Mouse (Mus musculus) embryonic facial prominence, embryonic 10.5 days (tissue): ENCODE measurements around the gene Kxd1. TPM values are rescaled to one million over a fixed set of nuclear protein-coding genes. Genes with fewer than 3 reads are reported as not detected.
A peak's percentile ranks its signal among the peaks of the same experiment; 100 is the strongest.

Experiments
- DNase-seq: peaks from one replicate; pipeline ENCODE4 v3.0.0-alpha.2; 2017; ENCODE audit warnings: low spot score
- H3K27ac ChIP-seq: fragments of 300-500 bp; sonication (generic); replicated peaks from 2 replicates; pipeline ENCODE4 v1.5.1; 2016; ENCODE audit warnings: mild to moderate bottlenecking
- H3K27me3 ChIP-seq: fragments of 300-500 bp; sonication (generic); replicated peaks from 2 replicates; pipeline ENCODE4 v1.6.1; 2016; ENCODE audit warnings: low read depth, mild to moderate bottlenecking; ENCODE audit not compliant: poor library complexity, severe bottlenecking
- H3K36me3 ChIP-seq: fragments of 300-500 bp; sonication (generic); replicated peaks from 2 replicates; pipeline ENCODE4 v1.6.1; 2016; ENCODE audit warnings: mild to moderate bottlenecking, moderate library complexity
- H3K4me1 ChIP-seq: fragments of 300-500 bp; sonication (generic); 2 replicates; pipeline ENCODE4 v1.6.1; 2016
- H3K4me3 ChIP-seq: fragments of 300-500 bp; sonication (generic); 2 replicates; pipeline ENCODE4 v1.5.1; 2016; ENCODE audit warnings: mild to moderate bottlenecking, moderate library complexity
- H3K9me3 ChIP-seq: fragments of 300-500 bp; sonication (generic); 2 replicates; pipeline ENCODE4 v1.6.1; 2016; ENCODE audit warnings: mild to moderate bottlenecking
- whole genome bisulfite sequencing: fragments of 180-500 bp; shearing (Covaris S2); methylation state at CpG from one replicate; pipeline ENCODE4 v1.1.7; 2016; 5-methylcytosine and 5-hydroxymethylcytosine counted together
- polyA plus RNA-seq: library from polyadenylated mRNA; unstranded; fragments of >200 nt; fragmentation: Nextera tagmentation; extraction: Ambion mirVana; gene quantifications from 2 replicates; pipeline ENCODE4 v1.2.1, GENCODE M21; 2016

Gene Kxd1
- polyA plus RNA-seq, 1 experiment from 2014 or later: 51.0 TPM

- DNase-seq: no peak
- H3K36me3 ChIP-seq: peaks cover 19% of the 10 kb centered on the region
- 85% methylated on average over 5 of the region's 5 CpGs for WGBS
- H3K9me3 ChIP-seq: no peaks in the 10 kb centered on the region
- no peak overlapping the region for H3K27ac ChIP-seq
- no peaks in the 10 kb centered on the region for H3K27me3 ChIP-seq
- peak overlapping the region; percentile 88 for H3K4me3 ChIP-seq
- peaks cover 31% of the 10 kb centered on the region for H3K4me1 ChIP-seq
Measured at GRCm38 (mm10) chr8:70541081-70541480, 13.3 kb upstream of the Kxd1 start.

- peak overlapping the region; percentile 91 for H3K27ac ChIP-seq
- H3K27me3 ChIP-seq: no peaks in the 10 kb centered on the region
- DNase-seq: no peak
- no peaks in the 10 kb centered on the region for H3K9me3 ChIP-seq
- peak overlapping the region; percentile 88 for H3K4me3 ChIP-seq
- WGBS: 59% methylated on average over 7 of the region's 7 CpGs
- H3K36me3 ChIP-seq: peaks cover 24% of the 10 kb centered on the region
- peaks cover 31% of the 10 kb centered on the region for H3K4me1 ChIP-seq
Measured at GRCm38 (mm10) chr8:70540507-70541071, 12.8 kb upstream of the Kxd1 start.

GRCm38 (mm10) chr8:70540013-70540506, 12.3 kb upstream of the Kxd1 start:
- no peak for DNase-seq
- no peaks in the 10 kb centered on the region for H3K27me3 ChIP-seq
- no peaks in the 10 kb centered on the region for H3K9me3 ChIP-seq
- H3K27ac ChIP-seq: peak overlapping the region; percentile 91
- H3K4me3 ChIP-seq: peak overlapping the region; percentile 88
- peaks cover 31% of the 10 kb centered on the region for H3K4me1 ChIP-seq
- H3K36me3 ChIP-seq: peaks cover 29% of the 10 kb centered on the region
- 16% methylated on average over 4 of the region's 4 CpGs for WGBS

GRCm38 (mm10) chr8:70539077-70539813, 11.5 kb upstream of the Kxd1 start, which contains the start of gene Ell:
Gene Ell, plus strand, starts transcription at chr8:70539457.
- peaks cover 34% of the 10 kb centered on the region for H3K36me3 ChIP-seq
- peaks cover 31% of the 10 kb centered on the region for H3K4me1 ChIP-seq
- WGBS: under 1% methylated on average over 58 of the region's 58 CpGs
- DNase-seq: peak; percentile 100
- H3K27ac ChIP-seq: peak within 1 kb of the TSS; percentile 91
- peak within 1 kb of the TSS; percentile 88 for H3K4me3 ChIP-seq
- no peaks in the 10 kb centered on the region for H3K9me3 ChIP-seq
- no peaks in the 10 kb centered on the region for H3K27me3 ChIP-seq

- peak overlapping the region; percentile 88 for H3K4me3 ChIP-seq
- no peaks in the 10 kb centered on the region for H3K9me3 ChIP-seq
- H3K36me3 ChIP-seq: peaks cover 40% of the 10 kb centered on the region
- H3K4me1 ChIP-seq: peaks cover 31% of the 10 kb centered on the region
- WGBS: under 1% methylated on average over 32 of the region's 32 CpGs
- peak overlapping the region; percentile 91 for H3K27ac ChIP-seq
- peak; percentile 100 for DNase-seq
- H3K27me3 ChIP-seq: no peaks in the 10 kb centered on the region
Measured at GRCm38 (mm10) chr8:70538633-70539076, 10.9 kb upstream of the Kxd1 start.

- WGBS: 15% methylated on average over 24 of the region's 24 CpGs
- Histone ChIP-seq H3K4me3 (peak overlapping the region; percentile 88), H3K4me1 (peaks cover 28% of the 10 kb centered on the region), H3K9me3 (no peaks in the 10 kb centered on the region), H3K27me3 (no peaks in the 10 kb centered on the region), H3K36me3 (peaks cover 46% of the 10 kb centered on the region), H3K27ac (peak overlapping the region; percentile 91; the same call in 1 of the 2 replicates)
- peak; percentile 60 for DNase-seq
Measured at GRCm38 (mm10) chr8:70538024-70538579, 10.3 kb upstream of the Kxd1 start.

GRCm38 (mm10) chr8:70535701-70536100, 7.9 kb upstream of the Kxd1 start:
- 87% methylated on average over 2 of the region's 2 CpGs for WGBS
- DNase-seq: no peak
- Histone ChIP-seq H3K27me3 (no peaks in the 10 kb centered on the region), H3K4me1 (peaks cover 17% of the 10 kb centered on the region), H3K9me3 (no peaks in the 10 kb centered on the region), H3K27ac (no peak overlapping the region), H3K4me3 (no peak overlapping the region), H3K36me3 (peaks cover 70% of the 10 kb centered on the region)

- 90% methylated on average over 3 of the region's 3 CpGs for WGBS
- no peak for DNase-seq
- Histone ChIP-seq H3K4me3 (no peak overlapping the region), H3K36me3 (peaks cover 74% of the 10 kb centered on the region), H3K4me1 (peaks cover 12% of the 10 kb centered on the region), H3K27me3 (no peaks in the 10 kb centered on the region), H3K27ac (no peak overlapping the region), H3K9me3 (no peaks in the 10 kb centered on the region)
Measured at GRCm38 (mm10) chr8:70535221-70535620, 7.5 kb upstream of the Kxd1 start.

GRCm38 (mm10) chr8:70534281-70534680, 6.5 kb upstream of the Kxd1 start:
- H3K9me3 ChIP-seq: no peaks in the 10 kb centered on the region
- H3K36me3 ChIP-seq: peaks cover 84% of the 10 kb centered on the region
- DNase-seq: no peak
- peak overlapping the region; percentile 1; the same call in 1 of the 2 replicates for H3K4me3 ChIP-seq
- peaks cover 11% of the 10 kb centered on the region for H3K4me1 ChIP-seq
- WGBS: 93% methylated on average over 12 of the region's 12 CpGs
- H3K27ac ChIP-seq: no peak overlapping the region
- no peaks in the 10 kb centered on the region for H3K27me3 ChIP-seq

- H3K9me3 ChIP-seq: no peaks in the 10 kb centered on the region
- H3K4me3 ChIP-seq: no peak overlapping the region
- H3K4me1 ChIP-seq: peaks cover 26% of the 10 kb centered on the region
- H3K27me3 ChIP-seq: no peaks in the 10 kb centered on the region
- peaks cover 62% of the 10 kb centered on the region for H3K36me3 ChIP-seq
- no peak overlapping the region for H3K27ac ChIP-seq
- no peak for DNase-seq
- 91% methylated on average over 2 of the region's 2 CpGs for WGBS
Measured at GRCm38 (mm10) chr8:70530314-70530713, 2.6 kb upstream of the Kxd1 start.

- H3K36me3 ChIP-seq: peaks cover 57% of the 10 kb centered on the region
- peaks cover 26% of the 10 kb centered on the region for H3K4me1 ChIP-seq
- H3K27me3 ChIP-seq: no peaks in the 10 kb centered on the region
- no peak for DNase-seq
- H3K9me3 ChIP-seq: no peaks in the 10 kb centered on the region
- no peak overlapping the region for H3K27ac ChIP-seq
- 0 out of 2 replicates have a peak overlapping the region, but pooled peaks have one; percentile 25 for H3K4me3 ChIP-seq
- 94% methylated on average over 3 of the region's 3 CpGs for WGBS
Measured at GRCm38 (mm10) chr8:70529741-70530161, 2.0 kb upstream of the Kxd1 start.

- peaks cover 52% of the 10 kb centered on the region for H3K36me3 ChIP-seq
- WGBS: 80% methylated on average over 5 of the region's 5 CpGs
- 0 out of 2 replicates have a peak overlapping the region, but pooled peaks have one; percentile 25 for H3K4me3 ChIP-seq
- H3K4me1 ChIP-seq: peaks cover 26% of the 10 kb centered on the region
- no peaks in the 10 kb centered on the region for H3K9me3 ChIP-seq
- no peak overlapping the region for H3K27ac ChIP-seq
- no peak for DNase-seq
- no peaks in the 10 kb centered on the region for H3K27me3 ChIP-seq
Measured at GRCm38 (mm10) chr8:70529299-70529698, 1.5 kb upstream of the Kxd1 start.
